13 mouse cellular contexts compared by ENCODE assay signal in the genomic region with DNA sequence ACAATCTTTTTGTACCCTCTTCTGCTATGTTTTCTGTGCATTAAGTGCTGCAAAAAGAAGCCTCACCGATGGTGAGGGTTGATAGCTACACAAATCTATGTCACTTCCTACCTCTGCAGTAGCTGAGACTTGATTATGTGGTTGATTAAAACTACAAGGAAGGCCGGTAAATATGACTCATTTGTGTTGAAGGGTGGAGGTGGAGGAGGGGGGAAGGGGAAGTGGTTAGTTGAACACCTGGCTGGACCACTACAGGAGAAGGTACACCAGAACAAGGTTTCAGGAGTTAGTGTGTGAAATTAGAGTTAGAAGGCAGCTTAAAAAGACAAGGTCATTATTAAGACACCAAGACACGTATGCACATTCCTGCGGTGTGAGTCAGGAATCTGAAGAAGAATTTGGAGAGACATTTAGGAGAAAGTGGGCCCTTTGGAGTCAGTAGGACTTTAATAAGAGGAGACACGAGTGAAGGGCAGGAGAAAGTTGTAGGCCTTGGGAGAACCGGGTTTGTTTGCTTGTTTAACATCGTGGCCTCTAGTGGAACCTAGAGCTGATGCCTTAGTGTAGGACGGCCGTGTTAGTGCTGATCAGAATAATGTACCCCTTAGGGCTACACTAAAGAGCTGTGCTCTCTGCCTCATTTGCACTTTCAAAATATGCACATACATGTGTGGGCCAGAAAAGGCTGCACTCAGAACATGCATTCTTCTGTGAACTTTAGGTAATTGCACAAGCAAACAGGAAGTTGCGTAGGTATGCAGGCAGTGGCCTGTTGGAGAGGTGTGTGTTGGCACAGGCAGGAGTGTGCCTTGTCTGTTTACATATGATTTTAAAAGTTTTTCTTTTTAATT.
DNase-seq lines count a peak whose midpoint lies in the region; ATAC-seq lines count a peak whose summit lies in the region.
"Had no signal": no experiment of that assay in that cellular context is flagged by ENCODE, and none has a peak within 500 bp of the region (broad histone marks: within the 10 kb centered on the region; RNA-seq: fewer than 3 reads in every experiment).

No protein-coding gene starts in this region.

- H3K4me3 ChIP-seq in stomach, embryonic 15.5 days (replicated peaks) = no peak overlapping the region
- H3K4me3 ChIP-seq: intestine, embryonic 15.5 days had no signal

- no peaks in the 10 kb centered on the region for H3K27me3 ChIP-seq in stomach, embryonic 15.5 days (replicated peaks)
- H3K27me3 ChIP-seq: intestine, embryonic 15.5 days had no signal

- H3K4me1 ChIP-seq in stomach, embryonic 15.5 days = no peaks in the 10 kb centered on the region
- H3K4me1 ChIP-seq: intestine, embryonic 15.5 days had no signal

- peak overlapping the region; percentile 57; the same call in 1 of the 2 replicates for H3K27ac ChIP-seq in stomach, embryonic 15.5 days
- H3K27ac ChIP-seq: intestine, embryonic 15.5 days; macrophage had no signal

- H3K4me2 ChIP-seq in stomach, embryonic 15.5 days = no peak overlapping the region
- H3K4me2 ChIP-seq: intestine, embryonic 15.5 days had no signal

- peak; percentile 38 for ATAC-seq in inflammation-experienced regulatory T-cells, adult 6 months
- peak; percentile 50; the same call in 1 of the 2 replicates for ATAC-seq in stomach, embryonic 15.5 days (ENCODE audit: insufficient read depth, low FRiP score, low read depth)
- no peak for ATAC-seq in monocyte, adult 5-6 weeks (replicated peaks; ENCODE audit: insufficient number of reproducible peaks, low FRiP score, low TSS enrichment, poor library complexity, severe bottlenecking)
- ATAC-seq: forebrain, embryonic 14.5 days; intestine, embryonic 15.5 days had no signal

- no peaks in the 10 kb centered on the region for H3K36me3 ChIP-seq in stomach, embryonic 15.5 days
- H3K36me3 ChIP-seq: intestine, embryonic 15.5 days had no signal

- H3K9ac ChIP-seq in stomach, embryonic 15.5 days = no peak overlapping the region
- H3K9ac ChIP-seq: intestine, embryonic 15.5 days had no signal

- 59% methylated on average over 10 of the region's 10 CpGs for WGBS in stomach, embryonic 15.5 days

- no peaks in the 10 kb centered on the region for H3K9me3 ChIP-seq in stomach, embryonic 15.5 days
- H3K9me3 ChIP-seq: intestine, embryonic 15.5 days had no signal

- DNase-seq in kidney, adult 11 months = peak; percentile 55
- no peak for DNase-seq in kidney, postnatal 4 days
- DNase-seq in lung, adult 18-20 months = peak; percentile 48 to 72
- no peak for DNase-seq in cerebellum, postnatal 36 days
- DNase-seq in cerebellum, adult 11-12 months = no peak
- DNase-seq: adrenal gland, postnatal 25 days; cerebellum, adult 11 months had no signal

Comparison
In these comparisons a context has a peak if more than half of its experiments do, and no peak if none do; other contexts are left out.
1. DNase-seq: peak in kidney, adult 11 months (single experiment) and lung, adult 18-20 months (2 of 2); none in kidney, postnatal 4 days (0 of 2), cerebellum, postnatal 36 days (0 of 2) and cerebellum, adult 11-12 months (single experiment).